Mouse (Mus musculus) myocyte (in vitro differentiated cells): ENCODE measurements around the gene Calcb. TPM values are rescaled to one million over a fixed set of nuclear protein-coding genes. Genes with fewer than 3 reads are reported as not detected.

Source experiments
- H3K27me3 ChIP-seq: one replicate; pipeline ENCODE4 v1.6.1; 2011; ENCODE audit not compliant: control insufficient read depth, insufficient read depth, insufficient read length
- H3K36me3 ChIP-seq: one replicate; pipeline ENCODE4 v1.6.1; 2011; ENCODE audit not compliant: control insufficient read depth, insufficient read depth
- H3K4me2 ChIP-seq: one replicate; pipeline ENCODE4 v1.6.1; 2011; ENCODE audit warnings: low read depth, control low read depth
- H3K4me3 ChIP-seq: one replicate; pipeline ENCODE4 v1.5.1; 2011; ENCODE audit warnings: mild to moderate bottlenecking, control low read depth, moderate library complexity
- H3K79me2 ChIP-seq: one replicate; pipeline ENCODE4 v1.6.1; 2011; ENCODE audit not compliant: control insufficient read depth, insufficient read depth
- H3ac ChIP-seq: one replicate; pipeline ENCODE4 v1.6.1; 2011; ENCODE audit not compliant: control insufficient read depth, insufficient read length
- CEBPB ChIP-seq: IDR thresholded peaks from 2 replicates; pipeline ENCODE4 v1.6.1; 2011; ENCODE audit warnings: mild to moderate bottlenecking, moderate library complexity; ENCODE audit not compliant: poor library complexity, insufficient read depth, severe bottlenecking
- E2F4 ChIP-seq: IDR thresholded peaks from one replicate; pipeline ENCODE4 v1.6.1; 2011; ENCODE audit warnings: mild to moderate bottlenecking, control low read depth, moderate library complexity; ENCODE audit not compliant: insufficient read depth
- MAX ChIP-seq: IDR thresholded peaks from one replicate; pipeline ENCODE4 v1.6.1; 2011; ENCODE audit warnings: low read depth, mild to moderate bottlenecking, control low read depth
- MYOD1 ChIP-seq, 3 experiments: IDR thresholded peaks; one replicate each; pipeline ENCODE4 v1.6.1; 2011; ENCODE audit warnings: control low read depth in 2 of 3, low read depth in 2 of 3, mild to moderate bottlenecking in 2 of 3, moderate library complexity in 1 of 3; ENCODE audit not compliant: insufficient read length in 2 of 3, control insufficient read depth in 1 of 3
- MYOG ChIP-seq, 3 experiments: IDR thresholded peaks; one replicate each; pipeline ENCODE4 v1.6.1; 2011; ENCODE audit warnings: control low read depth in 2 of 3, low read depth in 2 of 3, mild to moderate bottlenecking in 2 of 3; ENCODE audit not compliant: insufficient read length in 2 of 3, control insufficient read depth in 1 of 3, insufficient read depth in 1 of 3
- POLR2A ChIP-seq: IDR thresholded peaks from one replicate; pipeline ENCODE4 v1.6.1; 2011; ENCODE audit warnings: low read depth, mild to moderate bottlenecking, control low read depth, moderate library complexity; ENCODE audit not compliant: insufficient read length
- POLR2AphosphoS2 ChIP-seq: IDR thresholded peaks from one replicate; pipeline ENCODE4 v1.6.1; 2011; ENCODE audit warnings: low read depth, control low read depth; ENCODE audit not compliant: insufficient read length
- REST ChIP-seq: IDR thresholded peaks from one replicate; pipeline ENCODE4 v1.6.1; 2011; ENCODE audit warnings: mild to moderate bottlenecking, control low read depth, moderate library complexity; ENCODE audit not compliant: insufficient read depth, insufficient read length
- SRF ChIP-seq: IDR thresholded peaks from one replicate; pipeline ENCODE4 v1.6.1; 2011; ENCODE audit warnings: low read depth; ENCODE audit not compliant: control insufficient read depth, insufficient read length
- TCF12 ChIP-seq: IDR thresholded peaks from one replicate; pipeline ENCODE4 v1.6.1; 2011; ENCODE audit warnings: mild to moderate bottlenecking, control low read depth; ENCODE audit not compliant: poor library complexity, insufficient read depth, severe bottlenecking
- TCF3 ChIP-seq: IDR thresholded peaks from one replicate; pipeline ENCODE4 v1.6.1; 2011; ENCODE audit warnings: low read depth, control low read depth; ENCODE audit not compliant: insufficient read length
- USF1 ChIP-seq: IDR thresholded peaks from one replicate; pipeline ENCODE4 v1.6.1; 2011; ENCODE audit warnings: low read depth, mild to moderate bottlenecking, control low read depth, moderate library complexity
- polyA plus RNA-seq: library from polyadenylated mRNA; unstranded; fragments of >200 nt; fragmentation: generic; extraction: Trizol; gene quantifications from one replicate; pipeline ENCODE4 v1.2.1, GENCODE M21; 2012; ENCODE audit warnings: missing spikeins

Gene Calcb
- polyA plus RNA-seq, result 0.13 TPM

GRCm38 (mm10) chr7:114718300-114718699, at the start of gene Calcb:
Gene Calcb (plus strand): TSS chr7:114718643.
- Histone ChIP-seq H3K4me2 (peak within 1 kb of the TSS; percentile 79), H3K27me3 (no peaks in the 10 kb centered on the region), H3K4me3 (no peak within 1 kb of the TSS), H3K36me3 (no peaks in the 10 kb centered on the region), H3K79me2 (no peaks in the 10 kb centered on the region), H3ac (no peak within 1 kb of the TSS)
- TF ChIP-seq MYOG (IDR thresholded peaks at IDR 0.05; ENCODE audit: control insufficient read depth in 1 of 3, insufficient read depth in 1 of 3, insufficient read length in 2 of 3, low read depth in 2 of 3), result no peak
- no peak for TF ChIP-seq REST
- no peak for TF ChIP-seq CEBPB
- no peak for TF ChIP-seq POLR2A
- TF ChIP-seq TCF3, result no peak
- TF ChIP-seq MYOD1 (IDR thresholded peaks at IDR 0.05; ENCODE audit: control insufficient read depth in 1 of 3, insufficient read length in 2 of 3, low read depth in 2 of 3), result no peak
- TF ChIP-seq TCF12, result no peak
- TF ChIP-seq POLR2AphosphoS2, result no peak
- no peak for TF ChIP-seq USF1
- TF ChIP-seq E2F4, result no peak
- TF ChIP-seq MAX, result no peak

GRCm38 (mm10) chr7:114671405-114671804, 47.0 kb upstream of the Calcb start:
- Histone ChIP-seq H3K4me2 (no peak overlapping the region), H3K79me2 (no peaks in the 10 kb centered on the region), H3K36me3 (no peaks in the 10 kb centered on the region), H3K4me3 (no peak overlapping the region), H3ac (no peak overlapping the region), H3K27me3 (no peaks in the 10 kb centered on the region)
- no peak for TF ChIP-seq SRF
- TF ChIP-seq REST, result no peak
- no peak for TF ChIP-seq USF1
- no peak for TF ChIP-seq MAX
- TF ChIP-seq TCF3, result no peak
- TF ChIP-seq CEBPB, result no peak
- TF ChIP-seq POLR2A, result no peak
- TF ChIP-seq E2F4, result no peak
- no peak for TF ChIP-seq POLR2AphosphoS2
- TF ChIP-seq MYOG (IDR thresholded peaks at IDR 0.05; ENCODE audit: control insufficient read depth in 1 of 3, insufficient read depth in 1 of 3, insufficient read length in 2 of 3, low read depth in 2 of 3), result no peak
- TF ChIP-seq MYOD1 (IDR thresholded peaks at IDR 0.05; ENCODE audit: control insufficient read depth in 1 of 3, insufficient read length in 2 of 3, low read depth in 2 of 3), result no peak
- TF ChIP-seq TCF12, result no peak

GRCm38 (mm10) chr7:114672697-114673096, 45.7 kb upstream of the Calcb start:
- Histone ChIP-seq H3K36me3 (no peaks in the 10 kb centered on the region), H3K27me3 (no peaks in the 10 kb centered on the region), H3ac (no peak overlapping the region), H3K4me3 (no peak overlapping the region), H3K4me2 (no peak overlapping the region), H3K79me2 (no peaks in the 10 kb centered on the region)
- no peak for TF ChIP-seq TCF12
- no peak for TF ChIP-seq USF1
- no peak for TF ChIP-seq POLR2AphosphoS2
- TF ChIP-seq CEBPB, result no peak
- TF ChIP-seq SRF, result no peak
- no peak for TF ChIP-seq MAX
- TF ChIP-seq E2F4, result no peak
- no peak for TF ChIP-seq REST
- TF ChIP-seq MYOG (IDR thresholded peaks at IDR 0.05; ENCODE audit: control insufficient read depth in 1 of 3, insufficient read depth in 1 of 3, insufficient read length in 2 of 3, low read depth in 2 of 3), result no peak

GRCm38 (mm10) chr7:114692339-114692738, 26.1 kb upstream of the Calcb start:
- TF ChIP-seq MYOD1 (IDR thresholded peaks at IDR 0.05; ENCODE audit: control insufficient read depth in 1 of 3, insufficient read length in 2 of 3, low read depth in 2 of 3), result no peak
- TF ChIP-seq E2F4, result no peak
- no peak for TF ChIP-seq USF1
- no peak for TF ChIP-seq SRF
- TF ChIP-seq MYOG (IDR thresholded peaks at IDR 0.05; ENCODE audit: control insufficient read depth in 1 of 3, insufficient read depth in 1 of 3, insufficient read length in 2 of 3, low read depth in 2 of 3), result no peak
- TF ChIP-seq POLR2A, result no peak
- TF ChIP-seq MAX, result no peak
- no peak for TF ChIP-seq REST
- TF ChIP-seq TCF12, result no peak
- no peak for TF ChIP-seq CEBPB
- Histone ChIP-seq H3K4me3 (no peak overlapping the region), H3K4me2 (no peak overlapping the region), H3K27me3 (no peaks in the 10 kb centered on the region), H3ac (no peak overlapping the region), H3K79me2 (no peaks in the 10 kb centered on the region), H3K36me3 (no peaks in the 10 kb centered on the region)

- Histone ChIP-seq H3K4me2 (no peak overlapping the region), H3K79me2 (no peaks in the 10 kb centered on the region), H3K36me3 (no peaks in the 10 kb centered on the region), H3K27me3 (no peaks in the 10 kb centered on the region), H3K4me3 (no peak overlapping the region), H3ac (no peak overlapping the region)
- no peak for TF ChIP-seq POLR2AphosphoS2
- TF ChIP-seq MYOG (IDR thresholded peaks at IDR 0.05; ENCODE audit: control insufficient read depth in 1 of 3, insufficient read depth in 1 of 3, insufficient read length in 2 of 3, low read depth in 2 of 3), result no peak
- no peak for TF ChIP-seq MAX
- TF ChIP-seq REST, result no peak
Observed at GRCm38 (mm10) chr7:114700871-114701270, 17.6 kb upstream of the Calcb start.
